Mouse (Mus musculus) liver, adult 2 months (tissue): ENCODE measurements around the gene Cep72. TPM values are rescaled to one million over a fixed set of nuclear protein-coding genes. Genes with fewer than 3 reads are reported as not detected.
A peak's percentile ranks its signal among the peaks of the same experiment; 100 is the strongest.
"Not testable (repeated sequence)": the region's sequence is repeated elsewhere in the genome, so short reads cannot be mapped to it uniquely, and the experiment has no call there.

Experiments
- DNase-seq: peaks from one replicate; pipeline ENCODE4 v3.0.0-alpha.2; 2011; ENCODE audit warnings: low read depth, low spot score; ENCODE audit errors: extremely low read depth
- H3K27ac ChIP-seq: fragments of 200-500 bp; replicated peaks from 2 replicates; pipeline ENCODE4 v1.5.1; 2012; ENCODE audit warnings: low read depth, mild to moderate bottlenecking, control low read depth, inconsistent platforms, low read length; ENCODE audit not compliant: insufficient read depth
- H3K27me3 ChIP-seq: fragments of 200-500 bp; 2 replicates; pipeline ENCODE4 v1.6.1; 2012; ENCODE audit warnings: mild to moderate bottlenecking, moderate library complexity, low read length, inconsistent platforms; ENCODE audit not compliant: control insufficient read depth, insufficient read depth
- H3K36me3 ChIP-seq: fragments of 200-500 bp; 2 replicates; pipeline ENCODE4 v1.6.1; 2012; ENCODE audit warnings: low read length, inconsistent platforms; ENCODE audit not compliant: control insufficient read depth, insufficient read depth
- H3K4me1 ChIP-seq: fragments of 200-500 bp; 2 replicates; pipeline ENCODE4 v1.6.1; 2011; ENCODE audit warnings: low read length; ENCODE audit not compliant: control insufficient read depth, insufficient read depth
- H3K4me3 ChIP-seq: fragments of 200-500 bp; 2 replicates; pipeline ENCODE4 v1.5.1; 2011; ENCODE audit warnings: low read depth, mild to moderate bottlenecking, control low read depth, low read length, moderate library complexity; ENCODE audit not compliant: insufficient read depth
- H3K79me2 ChIP-seq: fragments of 200-500 bp; 2 replicates; pipeline ENCODE4 v1.6.1; 2012; ENCODE audit warnings: inconsistent platforms, mild to moderate bottlenecking, low read length, moderate library complexity; ENCODE audit not compliant: control insufficient read depth, insufficient read depth
- H3K9ac ChIP-seq: fragments of 200-500 bp; 2 replicates; pipeline ENCODE4 v1.6.1; 2012; ENCODE audit warnings: low read depth, mild to moderate bottlenecking, control low read depth, inconsistent platforms, low read length
- CTCF ChIP-seq: fragments of 200-500 bp; IDR thresholded peaks from 2 replicates; pipeline ENCODE4 v1.5.1; 2011; ENCODE audit warnings: low read depth, low read length, control low read depth
- POLR2A ChIP-seq: fragments of 200-500 bp; IDR thresholded peaks from 2 replicates; pipeline ENCODE4 v1.6.1; 2011; ENCODE audit warnings: low read length, control low read depth; ENCODE audit not compliant: insufficient read depth; ENCODE audit errors: extremely low read depth
- WGBS: fragments of 180-500 bp; shearing (Covaris S2); methylation state at CpG from one replicate; pipeline ENCODE4 v1.1.7; 2018; 5-methylcytosine and 5-hydroxymethylcytosine counted together
- polyA plus RNA-seq: library from polyadenylated mRNA; depleted of rRNA; stranded (reverse); fragments of >200 nt; gene quantifications from 2 replicates; pipeline ENCODE4 v1.2.3, GENCODE M21; 2012
- total RNA-seq: library from RNA; depleted of rRNA; stranded (reverse); fragments of >200 nt; gene quantifications from 2 replicates; pipeline ENCODE4 v1.2.3, GENCODE M21; 2014

Gene Cep72
- total and polyA plus RNA-seq, 2 experiments = 0.37 to 0.46 TPM

DNA sequence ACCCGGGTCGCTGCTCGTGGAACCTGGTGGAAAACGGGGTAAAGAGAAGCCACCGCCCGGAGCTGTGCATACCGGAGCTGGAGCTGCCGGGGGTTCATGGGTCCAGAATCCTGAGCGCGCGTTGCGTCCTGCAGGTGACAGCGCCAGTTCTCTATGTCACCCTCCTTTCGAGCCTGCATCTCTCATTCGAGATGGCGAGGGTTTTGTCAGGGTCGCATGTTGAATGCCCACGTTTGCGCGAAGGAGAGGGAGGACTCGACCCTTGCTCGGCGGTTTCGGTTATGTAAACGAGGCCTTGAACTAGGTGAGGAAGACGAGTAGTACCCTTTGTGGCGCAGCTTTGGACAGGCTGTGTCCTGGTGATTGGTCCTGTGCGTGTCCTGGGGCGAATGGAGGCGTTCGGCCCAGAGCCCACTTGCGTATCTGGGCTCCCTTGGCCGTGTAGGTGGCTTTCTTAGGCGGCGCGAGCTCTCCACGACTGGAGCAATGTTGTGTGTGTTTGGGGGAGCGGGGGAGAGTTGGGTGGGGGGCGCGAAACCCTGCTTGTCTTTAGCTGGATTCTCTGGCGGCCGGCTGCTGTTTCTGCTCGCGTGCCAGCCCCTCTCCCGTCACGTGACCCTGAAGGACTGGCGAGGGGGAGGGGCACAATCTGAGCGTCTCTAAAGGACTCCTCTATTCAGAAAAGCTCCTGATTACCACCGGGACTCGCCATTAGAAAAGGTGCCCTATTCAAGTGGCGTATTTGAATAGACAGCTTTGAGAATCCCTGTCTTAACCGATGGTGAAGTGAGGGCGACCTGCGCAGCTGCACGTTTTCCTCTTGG, 52.1 kb downstream of the Cep72 start:
- peak overlapping the region; percentile 76 for H3K9ac ChIP-seq
- TF ChIP-seq CTCF (no peak), POLR2A (no peak)
- no peaks in the 10 kb centered on the region for H3K36me3 ChIP-seq
- H3K27ac ChIP-seq = peak overlapping the region; percentile 30
- peaks cover 6% of the 10 kb centered on the region; the same call in 1 of the 2 replicates for H3K4me1 ChIP-seq
- 4% methylated on average over 55 of the region's 55 CpGs for WGBS
- H3K27me3 ChIP-seq = no peaks in the 10 kb centered on the region
- H3K4me3 ChIP-seq = peak overlapping the region; percentile 75
- H3K79me2 ChIP-seq = peaks cover 24% of the 10 kb centered on the region
- peak; percentile 54 for DNase-seq

DNA sequence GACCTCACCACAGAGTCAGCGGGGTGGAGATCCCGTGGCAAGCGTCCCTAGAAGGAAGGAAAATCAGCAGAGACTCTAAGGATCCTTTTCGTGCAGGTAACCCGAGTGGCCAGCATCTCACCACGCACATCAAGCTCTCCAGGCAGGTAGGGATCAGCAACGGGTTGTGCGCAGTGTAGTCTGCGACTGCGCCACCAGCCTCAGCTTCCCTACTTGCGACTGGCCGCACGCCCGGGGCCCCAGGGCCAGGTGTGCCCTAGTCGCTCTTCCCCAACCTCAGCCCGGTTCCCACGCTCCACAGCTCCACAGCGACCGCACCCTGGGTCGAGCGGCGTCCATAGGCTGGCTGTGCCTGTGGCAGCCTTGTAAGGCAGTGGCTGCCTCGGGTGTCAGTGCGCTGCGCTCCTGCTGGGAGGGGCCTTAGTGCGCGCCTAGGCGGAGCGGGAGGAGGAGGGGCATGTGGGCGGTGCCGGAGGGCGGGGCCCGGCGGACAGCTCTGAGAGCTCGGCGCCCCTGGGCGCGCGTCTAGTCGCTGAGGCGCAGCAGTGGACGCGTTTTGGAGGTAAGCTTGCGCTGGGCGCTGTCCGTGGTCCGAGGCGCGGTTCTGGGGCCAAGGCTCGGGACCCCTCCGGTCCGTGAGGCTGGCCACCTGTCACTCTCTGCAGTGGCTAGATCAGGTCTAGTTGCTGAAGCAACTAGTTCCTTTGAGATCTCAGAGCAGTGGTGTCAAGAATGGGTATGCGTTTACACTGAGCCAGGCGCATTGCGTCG, 53.0 kb downstream of the Cep72 start, which contains the start of gene Tppp:
Gene Tppp (plus strand): TSS at position 460 of the 771 bp plus-strand sequence.
- Histone ChIP-seq H3K4me3 (peak within 1 kb of the TSS; percentile 75), H3K79me2 (peaks cover 20% of the 10 kb centered on the region), H3K27me3 (no peaks in the 10 kb centered on the region), H3K27ac (peak within 1 kb of the TSS; percentile 30), H3K9ac (peak within 1 kb of the TSS; percentile 85), H3K4me1 (peaks cover 6% of the 10 kb centered on the region; the same call in 1 of the 2 replicates), H3K36me3 (no peaks in the 10 kb centered on the region)
- WGBS = under 1% methylated on average over 56 of the region's 56 CpGs
- TF ChIP-seq POLR2A (peak; percentile 91), CTCF (no peak)
- peak; percentile 81 for DNase-seq

DNA sequence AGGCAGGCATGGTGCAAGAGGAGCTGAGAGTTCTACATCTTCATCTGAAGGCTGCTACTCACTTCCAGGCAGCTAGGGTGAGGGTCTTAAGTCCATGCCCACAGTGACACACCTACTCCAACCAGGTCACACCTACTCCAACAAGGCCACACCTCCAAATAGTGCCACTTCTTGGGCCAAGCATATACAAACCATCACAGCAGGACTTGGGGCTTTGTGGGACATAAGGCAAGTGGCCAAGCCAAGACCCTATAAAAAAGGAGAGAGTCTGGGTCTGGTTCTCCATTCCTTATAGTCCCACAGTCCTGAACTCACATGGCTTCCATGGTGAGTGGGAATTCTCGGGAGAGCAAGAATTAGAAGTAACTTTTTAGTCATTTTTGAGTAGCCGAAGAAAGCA, 53.9 kb downstream of the Cep72 start:
- H3K79me2 ChIP-seq = peaks cover 16% of the 10 kb centered on the region
- not testable (repeated sequence) for H3K4me3 ChIP-seq, DNase-seq, H3K36me3 ChIP-seq, H3K4me1 ChIP-seq, H3K27me3 ChIP-seq, H3K27ac ChIP-seq, H3K9ac ChIP-seq
- 84% methylated on average over 2 of the region's 2 CpGs for WGBS

DNA sequence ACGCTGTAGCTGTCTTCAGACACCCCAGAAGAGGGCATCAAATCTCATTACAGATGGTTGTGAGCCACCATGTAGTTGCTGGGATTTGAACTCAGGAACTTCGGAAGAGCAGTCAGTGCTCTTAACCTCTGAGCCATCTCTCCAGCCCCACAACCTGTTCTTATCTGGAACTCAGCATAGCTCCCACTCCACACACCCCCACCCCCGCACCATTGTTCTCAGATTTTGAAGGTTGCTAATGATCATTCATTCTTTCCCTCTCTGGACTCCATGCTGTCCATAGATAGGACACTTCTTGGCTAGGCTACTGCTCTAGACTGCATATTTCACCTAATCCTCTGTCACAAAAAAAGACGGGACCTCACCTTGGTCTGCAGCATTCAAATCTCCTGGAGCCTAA, 55.2 kb downstream of the Cep72 start:
- not testable (repeated sequence) for H3K27me3 ChIP-seq, DNase-seq

DNA sequence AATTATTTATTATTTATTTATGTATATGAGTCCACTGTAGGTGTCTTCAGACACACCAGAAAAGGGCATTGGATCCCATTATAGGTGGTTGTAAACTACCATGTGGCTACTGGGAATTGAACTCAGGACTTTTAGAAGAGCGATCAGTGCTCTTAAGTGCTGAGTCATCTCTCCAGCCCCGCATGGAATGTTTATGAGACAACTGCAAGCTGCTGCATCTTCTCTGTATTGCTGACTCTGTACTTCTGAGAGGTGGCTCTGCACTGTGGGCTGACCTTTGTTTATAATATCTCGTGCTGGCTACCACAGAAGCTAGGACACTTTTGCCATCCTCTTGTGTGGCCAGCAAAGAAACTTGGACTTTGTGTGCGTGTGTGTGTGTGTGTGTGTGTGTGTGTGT, 60.6 kb downstream of the Cep72 start:
- 65% methylated on average over 4 of the region's 4 CpGs for WGBS
- Histone ChIP-seq H3K9ac (no peak overlapping the region), H3K27me3 (no peaks in the 10 kb centered on the region), H3K4me1 (no peaks in the 10 kb centered on the region), H3K79me2 (no peaks in the 10 kb centered on the region), H3K4me3 (no peak overlapping the region), H3K36me3 (no peaks in the 10 kb centered on the region), H3K27ac (no peak overlapping the region)
- TF ChIP-seq POLR2A = no peak
- TF ChIP-seq CTCF = no peak
- DNase-seq = no peak

More for the DNA sequence above, 55.2 kb downstream of the Cep72 start:
- 94% methylated on average over 4 of the region's 4 CpGs for WGBS
- H3K4me3 ChIP-seq, H3K36me3 ChIP-seq, H3K9ac ChIP-seq, H3K27ac ChIP-seq, H3K4me1 ChIP-seq: not testable (repeated sequence)
- peaks cover 14% of the 10 kb centered on the region for H3K79me2 ChIP-seq

DNA sequence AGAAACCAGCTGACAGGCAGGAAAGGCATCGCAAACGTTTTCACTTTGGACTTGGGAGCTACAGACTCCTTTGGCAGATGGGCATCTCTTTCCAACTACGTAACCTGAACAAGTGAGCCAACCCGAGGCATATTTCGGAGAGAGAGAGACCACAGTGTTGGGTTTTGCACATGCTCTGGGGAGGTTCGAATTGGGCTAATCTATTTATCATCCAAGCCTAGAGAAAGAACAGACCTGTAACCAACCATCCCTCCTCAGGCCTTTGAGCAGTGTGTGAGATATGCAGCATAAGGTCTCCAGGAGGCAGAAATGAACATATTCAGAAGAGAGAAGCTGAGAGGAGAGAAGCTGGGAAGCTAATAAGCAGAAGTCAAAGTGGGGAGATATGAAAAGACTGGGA, 61.1 kb downstream of the Cep72 start:
- 79% methylated on average over 6 of the region's 6 CpGs for WGBS
- Histone ChIP-seq H3K4me3 (no peak overlapping the region), H3K36me3 (no peaks in the 10 kb centered on the region), H3K79me2 (no peaks in the 10 kb centered on the region), H3K27ac (no peak overlapping the region), H3K9ac (no peak overlapping the region), H3K27me3 (no peaks in the 10 kb centered on the region), H3K4me1 (no peaks in the 10 kb centered on the region)
- DNase-seq = no peak
- no peak for TF ChIP-seq CTCF
- no peak for TF ChIP-seq POLR2A
